Mouse (Mus musculus): Measurements from ENCODE around the gene Grm4. TPM values are rescaled to one million over a fixed set of nuclear protein-coding genes. Genes with fewer than 3 reads are reported as not detected.

Gene Grm4
- polyA plus RNA-seq, 1 experiment: not detected

- 86% methylated on average over 20 of the region's 20 CpGs for WGBS
- H3K4me1 ChIP-seq (ENCODE audit: control insufficient read depth, insufficient read depth, low read length): peaks cover 29% of the 10 kb centered on the region
- no peak overlapping the region for H3K4me3 ChIP-seq (ENCODE audit: insufficient read depth, low read depth, low read length)
- no peak overlapping the region for H3K27ac ChIP-seq (ENCODE audit: insufficient read depth, low read depth, low read length)
- TF ChIP-seq CTCF (IDR thresholded peaks at IDR 0.05; ENCODE audit: insufficient read depth, low read depth, low read length) (no peak), POLR2A (IDR thresholded peaks at IDR 0.05; ENCODE audit: insufficient read depth, low read depth, low read length) (no peak)
Measured at GRCm38 (mm10) chr17:27554062-27554960, 33.1 kb upstream of the Grm4 start.

DNA sequence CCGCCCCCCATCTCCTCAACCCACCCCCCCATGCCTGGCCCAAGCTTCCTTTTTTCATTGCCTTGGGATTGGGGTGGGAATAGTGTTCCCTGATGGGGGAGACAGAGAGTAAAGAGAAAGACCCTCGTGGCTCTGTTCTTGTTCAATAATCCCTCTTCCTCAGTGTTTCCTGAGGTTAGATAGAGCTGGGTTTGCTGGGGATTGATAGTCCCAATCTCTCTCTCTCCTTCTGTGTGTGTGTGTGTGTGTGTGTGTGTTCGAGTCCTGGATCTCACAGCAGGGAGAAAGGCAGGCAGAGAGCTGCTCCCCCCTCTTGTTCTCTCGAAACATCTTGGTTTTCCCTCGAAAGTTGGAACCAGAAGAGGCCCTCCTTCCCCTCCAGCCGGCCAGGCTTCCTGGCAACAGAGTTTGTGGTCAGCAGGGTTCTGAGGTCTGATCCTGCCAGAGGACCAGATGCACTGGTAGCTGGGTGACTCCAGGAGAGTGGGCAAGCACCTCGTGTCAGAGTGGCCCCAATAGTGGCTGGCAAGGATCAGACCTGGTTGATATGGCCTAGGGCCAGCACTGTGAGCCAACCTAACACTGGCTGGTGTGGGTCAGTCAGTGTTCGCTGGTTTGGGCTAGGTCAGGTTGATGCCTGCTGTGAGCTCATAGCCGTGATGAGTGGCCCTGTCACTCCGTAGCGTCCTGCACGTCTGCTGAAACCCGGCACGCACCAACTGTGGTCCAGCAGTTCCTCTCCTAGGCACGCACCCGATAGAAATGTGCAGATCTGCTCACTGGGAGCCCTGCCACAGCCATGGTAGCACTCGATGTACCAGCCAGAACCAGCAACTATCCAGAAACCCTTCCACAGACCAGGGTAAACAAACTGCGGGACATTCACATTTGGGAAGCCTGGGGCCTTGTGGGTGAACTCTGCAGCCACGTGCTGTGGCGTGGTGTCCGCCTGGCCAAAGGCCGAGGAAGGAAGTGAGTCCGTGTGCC lies 31.3 kb upstream of the Grm4 start:
- no peak overlapping the region for H3K27ac ChIP-seq (ENCODE audit: insufficient read depth, low read depth, low read length)
- peaks cover 22% of the 10 kb centered on the region for H3K4me1 ChIP-seq (ENCODE audit: control insufficient read depth, insufficient read depth, low read length)
- no peak for TF ChIP-seq POLR2A (IDR thresholded peaks at IDR 0.05; ENCODE audit: insufficient read depth, low read depth, low read length)
- no peak for TF ChIP-seq CTCF (IDR thresholded peaks at IDR 0.05; ENCODE audit: insufficient read depth, low read depth, low read length)
- H3K4me3 ChIP-seq (ENCODE audit: insufficient read depth, low read depth, low read length): no peak overlapping the region
- WGBS: 78% methylated on average over 23 of the region's 23 CpGs

- TF ChIP-seq CTCF (IDR thresholded peaks at IDR 0.05; ENCODE audit: insufficient read depth, low read depth, low read length) (no peak), POLR2A (IDR thresholded peaks at IDR 0.05; ENCODE audit: insufficient read depth, low read depth, low read length) (no peak)
- H3K4me3 ChIP-seq (ENCODE audit: insufficient read depth, low read depth, low read length): no peak overlapping the region
- peaks cover 23% of the 10 kb centered on the region for H3K4me1 ChIP-seq (ENCODE audit: control insufficient read depth, insufficient read depth, low read length)
- no peak overlapping the region for H3K27ac ChIP-seq (ENCODE audit: insufficient read depth, low read depth, low read length)
- WGBS: 85% methylated on average over 10 of the region's 10 CpGs
Measured at GRCm38 (mm10) chr17:27551393-27551940, 30.3 kb upstream of the Grm4 start.

DNA sequence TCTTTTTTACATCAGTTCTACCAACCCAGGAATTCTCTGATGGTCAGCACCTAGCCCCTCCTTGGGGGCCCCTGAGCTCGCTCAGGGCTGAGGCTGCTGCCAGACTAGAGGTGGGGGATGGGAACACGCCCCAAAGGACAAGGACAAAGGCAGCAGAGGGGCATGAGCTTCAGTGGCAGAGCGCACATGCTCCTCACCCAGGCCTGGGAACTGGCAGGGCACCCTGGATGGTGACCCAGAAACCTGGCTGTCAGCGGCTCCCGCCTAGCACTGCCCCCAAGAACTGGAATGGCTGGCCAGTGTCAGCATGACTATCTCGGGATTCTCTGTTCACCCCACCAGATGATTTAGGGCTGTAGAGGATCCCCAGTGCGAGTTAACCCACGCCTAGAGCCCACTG lies 28.0 kb upstream of the Grm4 start:
- H3K27ac ChIP-seq (ENCODE audit: insufficient read depth, low read depth, low read length): no peak overlapping the region
- WGBS: 64% methylated on average over 8 of the region's 8 CpGs
- H3K4me1 ChIP-seq (ENCODE audit: control insufficient read depth, insufficient read depth, low read length): peaks cover 12% of the 10 kb centered on the region
- no peak for TF ChIP-seq CTCF (IDR thresholded peaks at IDR 0.05; ENCODE audit: insufficient read depth, low read depth, low read length)
- no peak for TF ChIP-seq POLR2A (IDR thresholded peaks at IDR 0.05; ENCODE audit: insufficient read depth, low read depth, low read length)
- H3K4me3 ChIP-seq (ENCODE audit: insufficient read depth, low read depth, low read length): no peak overlapping the region

DNA sequence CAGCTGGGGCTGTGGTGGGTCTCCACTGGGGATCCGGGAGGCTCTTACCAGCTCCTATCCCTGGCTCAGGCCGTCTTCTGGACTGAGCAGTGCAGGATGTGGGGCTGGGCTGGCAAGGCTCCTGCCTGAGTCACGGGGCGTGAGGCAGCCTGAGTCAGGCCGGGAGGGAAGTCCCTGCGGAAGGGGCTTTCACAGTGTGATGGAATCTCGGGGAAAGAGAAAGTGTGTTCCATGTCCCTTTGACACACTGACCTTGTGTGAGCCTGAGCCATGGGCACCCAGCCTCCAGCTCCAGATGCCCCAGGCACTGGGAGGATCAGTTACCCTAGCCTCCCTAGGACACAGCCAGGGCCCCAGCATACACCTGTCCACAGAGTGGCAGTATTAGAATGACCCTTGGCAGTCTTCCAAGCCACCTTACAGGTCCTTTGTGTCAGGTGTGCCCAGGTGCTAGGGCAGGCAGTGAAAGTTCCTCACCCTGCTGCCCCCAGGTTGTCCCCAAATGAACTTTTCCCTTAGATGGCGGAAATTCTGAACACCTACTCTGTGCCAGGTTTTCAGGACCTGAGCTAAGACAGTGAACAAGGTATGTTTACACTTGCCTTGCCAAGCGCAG lies 26.2 kb upstream of the Grm4 start:
- 63% methylated on average over 9 of the region's 9 CpGs for WGBS

DNA sequence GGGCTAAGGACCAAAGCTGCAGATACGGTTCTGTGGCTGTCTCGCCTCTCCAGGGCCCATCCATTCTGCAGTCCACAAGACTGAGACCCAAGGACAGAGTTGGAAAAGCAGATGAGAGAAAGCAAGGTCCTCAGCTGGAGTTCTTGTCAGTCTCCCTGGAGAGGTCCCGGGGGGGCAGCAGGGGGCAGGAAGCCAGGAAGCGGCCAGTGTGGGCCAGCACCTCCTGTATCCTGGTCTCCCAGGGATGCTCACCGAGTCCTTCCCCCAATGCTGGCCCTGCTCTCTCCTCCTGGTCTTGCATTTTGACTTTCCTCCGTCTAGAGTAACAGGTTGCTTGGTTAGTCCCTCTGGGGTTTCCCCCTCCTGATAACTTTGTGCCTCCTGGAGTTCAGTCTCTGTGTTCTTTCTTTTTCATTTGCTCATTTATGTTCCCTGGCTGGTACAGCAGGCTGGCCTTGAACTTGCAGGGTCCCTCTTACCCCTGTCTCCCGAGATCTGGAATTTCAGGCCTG lies 25.4 kb upstream of the Grm4 start:
- H3K27ac ChIP-seq (ENCODE audit: insufficient read depth, low read depth, low read length): no peak overlapping the region
- whole genome bisulfite sequencing: 83% methylated on average over 7 of the region's 7 CpGs
- TF ChIP-seq POLR2A (IDR thresholded peaks at IDR 0.05; ENCODE audit: insufficient read depth, low read depth, low read length): no peak
- no peak for TF ChIP-seq CTCF (IDR thresholded peaks at IDR 0.05; ENCODE audit: insufficient read depth, low read depth, low read length)
- peaks cover 12% of the 10 kb centered on the region for H3K4me1 ChIP-seq (ENCODE audit: control insufficient read depth, insufficient read depth, low read length)
- no peak overlapping the region for H3K4me3 ChIP-seq (ENCODE audit: insufficient read depth, low read depth, low read length)

More for the DNA sequence above, 26.2 kb upstream of the Grm4 start:
- TF ChIP-seq POLR2A (IDR thresholded peaks at IDR 0.05; ENCODE audit: insufficient read depth, low read depth, low read length): no peak
- no peak for TF ChIP-seq CTCF (IDR thresholded peaks at IDR 0.05; ENCODE audit: insufficient read depth, low read depth, low read length)
- peaks cover 12% of the 10 kb centered on the region for H3K4me1 ChIP-seq (ENCODE audit: control insufficient read depth, insufficient read depth, low read length)
- no peak overlapping the region for H3K4me3 ChIP-seq (ENCODE audit: insufficient read depth, low read depth, low read length)
- no peak overlapping the region for H3K27ac ChIP-seq (ENCODE audit: insufficient read depth, low read depth, low read length)

- Histone ChIP-seq H3K27ac (ENCODE audit: insufficient read depth, low read depth, low read length) (no peak overlapping the region), H3K4me1 (ENCODE audit: control insufficient read depth, insufficient read depth, low read length) (peaks cover 12% of the 10 kb centered on the region), H3K4me3 (ENCODE audit: insufficient read depth, low read depth, low read length) (no peak overlapping the region)
- WGBS: 66% methylated on average over 12 of the region's 12 CpGs
- TF ChIP-seq CTCF (IDR thresholded peaks at IDR 0.05; ENCODE audit: insufficient read depth, low read depth, low read length) (no peak), POLR2A (IDR thresholded peaks at IDR 0.05; ENCODE audit: insufficient read depth, low read depth, low read length) (no peak)
Measured at GRCm38 (mm10) chr17:27545991-27546390, 24.8 kb upstream of the Grm4 start.

DNA sequence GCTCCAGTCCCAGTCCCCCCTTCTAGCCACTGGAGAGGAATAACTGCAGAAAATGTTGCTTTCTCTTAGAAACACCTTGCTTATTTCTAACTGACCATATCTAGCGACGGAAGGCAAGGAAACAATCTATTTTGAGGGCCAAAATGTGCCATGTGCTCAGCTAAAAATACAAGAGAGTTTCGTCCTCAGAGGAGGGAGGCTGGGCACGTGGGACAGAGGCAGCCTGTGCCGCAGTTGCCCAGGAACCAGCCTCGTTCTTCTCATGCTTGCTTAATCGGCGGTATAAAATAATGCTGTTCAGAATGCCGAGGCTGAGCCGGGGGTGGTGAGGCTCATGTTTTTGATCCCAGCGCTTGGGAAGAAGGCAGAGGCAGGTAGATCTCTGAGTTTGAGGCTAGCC lies 23.3 kb upstream of the Grm4 start:
- peaks cover 12% of the 10 kb centered on the region for H3K4me1 ChIP-seq (ENCODE audit: control insufficient read depth, insufficient read depth, low read length)
- TF ChIP-seq POLR2A (IDR thresholded peaks at IDR 0.05; ENCODE audit: insufficient read depth, low read depth, low read length) (no peak), CTCF (IDR thresholded peaks at IDR 0.05; ENCODE audit: insufficient read depth, low read depth, low read length) (no peak)
- no peak overlapping the region for H3K27ac ChIP-seq (ENCODE audit: insufficient read depth, low read depth, low read length)
- no peak overlapping the region for H3K4me3 ChIP-seq (ENCODE audit: insufficient read depth, low read depth, low read length)
- 55% methylated on average over 11 of the region's 11 CpGs for WGBS

All from olfactory bulb, adult 2 months (tissue).